Mouse (Mus musculus) erythroblast, embryonic 14.5 days (primary cell): ENCODE data around the gene St6galnac3.

ENCODE experiments used
- GATA1 ChIP-seq: IDR thresholded peaks from 2 replicates; pipeline ENCODE4 v1.6.1; 2012; ENCODE audit warnings: low read length, inconsistent platforms, mixed read lengths
- TAL1 ChIP-seq: IDR thresholded peaks from 3 replicates; pipeline ENCODE4 v1.6.1; 2012; ENCODE audit warnings: low read length, inconsistent platforms, mixed read lengths

DNA sequence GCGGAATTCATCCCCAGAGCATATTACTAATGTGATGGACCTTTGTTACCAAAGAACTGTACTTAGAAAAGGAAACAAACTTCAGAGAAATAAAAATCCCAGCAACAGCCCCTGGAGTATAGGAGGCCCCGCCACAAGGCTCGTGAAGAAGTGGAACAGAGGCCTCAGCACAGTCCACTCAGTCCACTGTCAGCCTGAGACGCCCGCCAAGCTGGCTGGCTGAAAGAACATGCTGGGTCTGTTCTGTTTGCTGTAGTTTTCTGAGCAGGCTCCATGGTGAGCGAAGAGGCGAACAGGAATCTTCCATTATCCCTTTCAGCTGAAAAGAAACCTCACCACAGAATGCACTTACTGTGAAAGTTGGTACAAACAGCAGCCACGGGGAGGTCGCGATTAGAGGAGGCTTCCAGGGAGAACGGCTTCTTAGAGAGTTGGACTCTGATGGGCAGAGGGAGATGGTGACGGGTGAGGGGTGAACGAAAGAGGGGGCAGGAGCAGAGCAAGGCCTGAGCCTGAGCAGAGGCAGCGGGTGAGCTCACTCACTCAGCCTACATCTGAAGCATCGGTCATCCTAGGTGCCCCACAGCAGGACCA lies 65.3 kb downstream of the St6galnac3 start:
- no peak for TF ChIP-seq GATA1
- no peak for TF ChIP-seq TAL1
